Comparison of ENCODE assay signal across 31 mouse cellular contexts in genomic region chr16:43970426-43970825, GRCm38 (mm10). TPM values are rescaled to one million over a fixed set of nuclear protein-coding genes. Genes with fewer than 3 reads are reported as not detected.
DNase-seq lines count a peak whose midpoint lies in the region; ATAC-seq lines count a peak whose summit lies in the region.
"Had no signal": no experiment of that assay in that cellular context is flagged by ENCODE, and none has a peak within 500 bp of the region (broad histone marks: within the 10 kb centered on the region; RNA-seq: fewer than 3 reads in every experiment).

No protein-coding gene starts in this region.

- H3K9ac ChIP-seq in heart, embryonic 16.5 days (ENCODE audit: low read length), result no peak overlapping the region
- no peak overlapping the region for H3K9ac ChIP-seq in hindbrain, embryonic 14.5 days
- H3K9ac ChIP-seq: embryonic facial prominence, embryonic 13.5 days; forebrain, embryonic 15.5 days; heart, embryonic 15.5 days; hindbrain, embryonic 15.5 days; limb, embryonic 12.5 days; midbrain, embryonic 13.5 days; neural tube, embryonic 15.5 days had no signal

- no peak overlapping the region for H3K27ac ChIP-seq in heart, embryonic 16.5 days (ENCODE audit: low read length)
- no peak overlapping the region for H3K27ac ChIP-seq in hindbrain, embryonic 14.5 days
- H3K27ac ChIP-seq: embryonic facial prominence, embryonic 13.5 days; forebrain, embryonic 10.5 days; forebrain, embryonic 15.5 days; heart, embryonic 15.5 days; hindbrain, embryonic 15.5 days; limb, embryonic 12.5 days; midbrain, embryonic 13.5 days; neural tube, embryonic 15.5 days had no signal

- intact Hi-C loops in heart, postnatal 10 days (cut with DNase I), result no loop called here

- ATAC-seq in heart, embryonic 16.5 days (replicated peaks; ENCODE audit: extremely low read depth, insufficient read depth, low FRiP score), result peak; percentile 41; the same call in 1 of the 2 replicates
- peak; percentile 53 for ATAC-seq in common myeloid progenitor, adult 5-6 weeks (replicated peaks; ENCODE audit: low read depth, poor library complexity, severe bottlenecking)
- no peak for ATAC-seq in hindbrain, embryonic 14.5 days (ENCODE audit: low FRiP score)
- ATAC-seq: CD4-positive, CD25-positive, alpha-beta regulatory T cell, adult 4 months; forebrain, embryonic 15.5 days; inflammation-experienced regulatory T-cells, adult 6 months; midbrain, embryonic 13.5 days had no signal

- WGBS in heart, embryonic 16.5 days, result 75% methylated on average over 3 of the region's 3 CpGs
- 95% methylated on average over 3 of the region's 3 CpGs for WGBS in hindbrain, embryonic 14.5 days

- no peak for DNase-seq in heart, postnatal 10 days
- DNase-seq in thymus, adult 18-20 months, result peak; percentile 13 to 15
- peak; percentile 46 for DNase-seq in thymus, postnatal 25 days
- DNase-seq in hindbrain, embryonic 14.5 days (ENCODE audit: low spot score), result no peak
- DNase-seq in cerebellum, postnatal 14 days, result no peak
- no peak for DNase-seq in cerebellum, adult 8-10 months
- DNase-seq: adrenal gland, postnatal 36 days; cerebellum, adult 2 months; cerebellum, postnatal 36 days; embryo, embryonic 11 days; gastrocnemius, postnatal 25 days; heart, postnatal 4 days; kidney, adult 11 months; kidney, postnatal 14 days; layer of hippocampus, adult 9-11 months; lung, postnatal 36 days; retina, postnatal 1 day; right cerebral cortex, postnatal 14 days had no signal

- no peak overlapping the region for H3K4me2 ChIP-seq in heart, embryonic 16.5 days (ENCODE audit: low read depth, low read length)
- H3K4me2 ChIP-seq in hindbrain, embryonic 14.5 days (replicated peaks), result no peak overlapping the region
- H3K4me2 ChIP-seq: embryonic facial prominence, embryonic 13.5 days; forebrain, embryonic 15.5 days; heart, embryonic 15.5 days; hindbrain, embryonic 15.5 days; limb, embryonic 12.5 days; midbrain, embryonic 13.5 days; neural tube, embryonic 15.5 days had no signal

- no peak overlapping the region for H3K4me3 ChIP-seq in heart, embryonic 16.5 days (ENCODE audit: low read length)
- no peak overlapping the region for H3K4me3 ChIP-seq in hindbrain, embryonic 14.5 days (replicated peaks; ENCODE audit: low read length)
- H3K4me3 ChIP-seq: embryonic facial prominence, embryonic 13.5 days; forebrain, embryonic 10.5 days; forebrain, embryonic 15.5 days; heart, embryonic 15.5 days; hindbrain, embryonic 15.5 days; limb, embryonic 12.5 days; megakaryocyte, embryonic 14.5 days; midbrain, embryonic 13.5 days; neural tube, embryonic 15.5 days had no signal

- no peaks in the 10 kb centered on the region for H3K36me3 ChIP-seq in heart, embryonic 16.5 days (ENCODE audit: control insufficient read depth, insufficient read depth)
- H3K36me3 ChIP-seq in hindbrain, embryonic 14.5 days (replicated peaks; ENCODE audit: control insufficient read depth, insufficient read depth), result no peaks in the 10 kb centered on the region
- H3K36me3 ChIP-seq: embryonic facial prominence, embryonic 13.5 days; forebrain, embryonic 10.5 days; forebrain, embryonic 15.5 days; heart, embryonic 15.5 days; limb, embryonic 12.5 days; midbrain, embryonic 13.5 days had no signal

- no peaks in the 10 kb centered on the region for H3K9me3 ChIP-seq in heart, embryonic 16.5 days (replicated peaks; ENCODE audit: control insufficient read depth, low read length)
- H3K9me3 ChIP-seq in hindbrain, embryonic 14.5 days (ENCODE audit: control insufficient read depth, low read length), result no peaks in the 10 kb centered on the region
- H3K9me3 ChIP-seq: embryonic facial prominence, embryonic 13.5 days; forebrain, embryonic 10.5 days; forebrain, embryonic 15.5 days; heart, embryonic 15.5 days; hindbrain, embryonic 15.5 days; limb, embryonic 12.5 days; megakaryocyte, embryonic 14.5 days; midbrain, embryonic 13.5 days; neural tube, embryonic 15.5 days had no signal

- no peaks in the 10 kb centered on the region for H3K4me1 ChIP-seq in heart, embryonic 16.5 days (ENCODE audit: control insufficient read depth, insufficient read depth, low read length)
- H3K4me1 ChIP-seq in hindbrain, embryonic 14.5 days (replicated peaks; ENCODE audit: control insufficient read depth, insufficient read depth, low read length), result no peaks in the 10 kb centered on the region
- H3K4me1 ChIP-seq: embryonic facial prominence, embryonic 13.5 days; heart, embryonic 15.5 days; limb, embryonic 12.5 days had no signal

- H3K27me3 ChIP-seq in heart, embryonic 16.5 days (ENCODE audit: control insufficient read depth, insufficient read depth, low read length), result no peaks in the 10 kb centered on the region
- H3K27me3 ChIP-seq in hindbrain, embryonic 14.5 days (ENCODE audit: control insufficient read depth, insufficient read depth, low read length), result no peaks in the 10 kb centered on the region
- H3K27me3 ChIP-seq: embryonic facial prominence, embryonic 13.5 days; forebrain, embryonic 15.5 days; heart, embryonic 15.5 days; hindbrain, embryonic 15.5 days; limb, embryonic 12.5 days; midbrain, embryonic 13.5 days; neural tube, embryonic 15.5 days had no signal

RNA-seq across cellular contexts. Expression of gene Zdhhc23, which starts 9.2 kb away (rescaled TPM):
- polyA plus RNA-seq in heart, embryonic 16.5 days (2015; fragmentation: Nextera tagmentation; extraction: Ambion mirVana), result 1.1 and 1.3 TPM in 2 replicates
- 1 to 10 TPM in 1 of 2 experiments, under 1 TPM in 1; 0.93 to 1.2 TPM for total RNA-seq in heart, postnatal 10 days (2021)
- 1.3 and 2.1 TPM in 2 replicates for total RNA-seq in common myeloid progenitor, adult 5-6 weeks (2017)
- 3.6 and 3.8 TPM in 2 replicates for polyA plus RNA-seq in hindbrain, embryonic 14.5 days (2014; fragmentation: Nextera tagmentation; extraction: Ambion mirVana)

RNA-seq across cellular contexts. Expression of gene Qtrt2, which starts 43.8 kb away (rescaled TPM):
- polyA plus RNA-seq in heart, embryonic 16.5 days (2015; fragmentation: Nextera tagmentation; extraction: Ambion mirVana), result 11.3 and 13.6 TPM in 2 replicates
- 10 to 100 TPM; 20.0 to 21.0 TPM for total RNA-seq in heart, postnatal 10 days (2021)
- total RNA-seq in common myeloid progenitor, adult 5-6 weeks (2017), result 47.0 and 61.5 TPM in 2 replicates
- 23.3 and 26.3 TPM in 2 replicates for polyA plus RNA-seq in hindbrain, embryonic 14.5 days (2014; fragmentation: Nextera tagmentation; extraction: Ambion mirVana)

Comparison
In these comparisons a context has a peak if more than half of its experiments do, and no peak if none do; other contexts are left out.
1. DNase-seq: peak in thymus, adult 18-20 months (2 of 2) and thymus, postnatal 25 days (single experiment); none in heart, postnatal 10 days (0 of 2), hindbrain, embryonic 14.5 days (single experiment), cerebellum, postnatal 14 days (0 of 2) and cerebellum, adult 8-10 months (single experiment).